Mouse (Mus musculus) ES-E14 (cell line): ENCODE results near the gene Nr1h2. TPM values are rescaled to one million over a fixed set of nuclear protein-coding genes. Genes with fewer than 3 reads are reported as not detected.

Source experiments
- DNase-seq: peaks from one replicate; pipeline ENCODE4 v3.0.0-alpha.2; 2013; ENCODE audit warnings: low read depth, low spot score
- H3K27ac ChIP-seq: 2 replicates; pipeline ENCODE4 v1.5.1; 2012; ENCODE audit warnings: low read depth, mild to moderate bottlenecking, low read length, moderate library complexity, mixed read lengths; ENCODE audit not compliant: poor library complexity, insufficient read depth, severe bottlenecking
- H3K36me3 ChIP-seq: 2 replicates; pipeline ENCODE4 v1.6.1; 2012; ENCODE audit warnings: mild to moderate bottlenecking, low read length, moderate library complexity, mixed read lengths; ENCODE audit not compliant: control insufficient read depth, poor library complexity, insufficient read depth, severe bottlenecking
- H3K4me1 ChIP-seq, 2 experiments: fragments of 150-350 bp in 1 of 2; sonication (generic) in 1 of 2; 2 replicates each; pipeline ENCODE4 v1.6.1; 2012; ENCODE audit warnings: low read length in 2 of 2, mild to moderate bottlenecking in 1 of 2, mixed read lengths in 1 of 2; ENCODE audit not compliant: control insufficient read depth in 2 of 2, insufficient read depth in 2 of 2, poor library complexity in 1 of 2
- H3K4me3 ChIP-seq, 2 experiments: fragments of 150-350 bp in 1 of 2; sonication (generic) in 1 of 2; 2 replicates each; pipeline ENCODE4 v1.5.1; 2012; ENCODE audit warnings: low read length in 2 of 2, low read depth in 1 of 2, mild to moderate bottlenecking in 1 of 2, mixed read lengths in 1 of 2; ENCODE audit not compliant: insufficient read depth in 1 of 2, poor library complexity in 1 of 2, severe bottlenecking in 1 of 2
- H3K9ac ChIP-seq: 2 replicates; pipeline ENCODE4 v1.6.1; 2012; ENCODE audit warnings: low read depth, mild to moderate bottlenecking, low read length, mixed read lengths; ENCODE audit not compliant: poor library complexity, insufficient read depth, severe bottlenecking
- H3K9me3 ChIP-seq: fragments of 150-350 bp; sonication (generic); 2 replicates; pipeline ENCODE4 v1.6.1; 2012; ENCODE audit warnings: low read depth, mild to moderate bottlenecking, low read length; ENCODE audit not compliant: control insufficient read depth, insufficient read depth
- CHD2 ChIP-seq: IDR thresholded peaks from 2 replicates; pipeline ENCODE4 v1.6.1; 2014; ENCODE audit warnings: mild to moderate bottlenecking, low read depth, low read length, inconsistent platforms
- HCFC1 ChIP-seq: IDR thresholded peaks from 2 replicates; pipeline ENCODE4 v1.6.1; 2012; ENCODE audit warnings: low read length, inconsistent platforms, borderline replicate concordance; ENCODE audit not compliant: insufficient read depth
- MAFK ChIP-seq: IDR thresholded peaks from 2 replicates; pipeline ENCODE4 v1.6.1; 2014; ENCODE audit warnings: mild to moderate bottlenecking, low read depth, low read length, inconsistent platforms; ENCODE audit not compliant: insufficient read depth
- ZC3H11A ChIP-seq: IDR thresholded peaks from 2 replicates; pipeline ENCODE4 v1.6.1; 2012; ENCODE audit warnings: low read depth, mild to moderate bottlenecking, inconsistent platforms, low read length, borderline replicate concordance
- ZNF384 ChIP-seq: IDR thresholded peaks from 2 replicates; pipeline ENCODE4 v1.6.1; 2012; ENCODE audit warnings: low read depth, low read length, inconsistent platforms
- in situ Hi-C, 2 experiments: fragments of 600-800 bp; cut with MboI; formaldehyde crosslinking; loops; one replicate each; pipeline ENCODE4 v1.15.1; 2025; ENCODE audit warnings: low sequenced_read_pairs in 2 of 2, inconsistent platforms in 1 of 2; ENCODE audit not compliant: unreplicated experiment in 2 of 2
- total RNA-seq: library from RNA; depleted of rRNA; stranded (reverse); fragments of 300-350 nt; gene quantifications from 2 replicates; pipeline ENCODE4 v1.2.3, GENCODE M21; 2012

The Nr1h2 gene
- total RNA-seq, 1 experiment: 78.5 TPM

DNA sequence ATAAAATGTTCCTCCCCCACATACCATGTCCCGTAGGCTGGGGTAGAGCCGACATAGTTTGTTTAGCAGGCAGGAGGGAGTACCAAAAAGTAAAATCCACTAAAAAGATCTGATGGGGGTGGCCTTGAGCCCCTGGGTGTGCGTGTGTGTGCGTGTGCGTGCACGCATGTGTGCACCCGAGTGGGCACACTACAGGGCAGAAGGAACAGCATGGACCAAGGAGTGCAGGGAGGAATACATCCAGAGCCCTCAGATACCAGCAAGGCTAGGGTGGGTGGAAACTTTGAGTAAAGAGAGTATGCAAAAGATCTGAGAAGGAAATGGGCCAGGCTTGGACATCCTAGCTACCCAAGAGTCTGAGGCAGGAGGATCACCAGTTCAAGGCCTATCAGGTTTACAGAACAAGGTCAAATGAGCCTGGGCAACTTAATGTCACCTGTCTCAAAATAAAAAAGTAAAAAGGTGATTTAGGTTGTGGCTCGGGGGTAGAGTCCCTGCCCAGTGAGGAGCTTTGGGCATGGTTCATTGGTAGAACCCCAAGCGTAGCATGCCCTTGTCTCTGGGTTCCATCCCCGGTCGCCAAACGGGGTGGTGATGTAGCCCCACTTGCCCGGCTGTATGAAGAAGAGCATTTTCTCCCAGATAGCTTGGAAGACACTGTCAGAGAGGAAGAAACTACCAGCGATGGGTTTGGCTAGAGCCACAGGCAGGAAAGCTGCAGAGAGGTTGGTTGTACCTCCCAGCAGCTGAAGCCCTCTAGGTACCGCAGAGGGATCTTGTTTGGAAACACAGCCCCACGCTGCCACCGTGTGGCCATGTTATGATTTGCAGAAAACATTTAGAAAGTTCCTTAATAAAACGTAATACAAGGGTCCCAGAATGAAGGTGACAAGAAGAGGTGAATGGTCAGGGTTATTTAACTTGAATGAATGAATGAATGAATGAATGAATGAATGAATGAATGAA lies 7.0 kb upstream of the Nr1h2 start:
- Histone ChIP-seq H3K4me3 (no peak overlapping the region), H3K9ac (0 out of 2 replicates have a peak overlapping the region, but pooled peaks have one; percentile 23), H3K9me3 (no peaks in the 10 kb centered on the region), H3K36me3 (no peaks in the 10 kb centered on the region), H3K4me1 (peaks cover 0 to 17% of the 10 kb centered on the region in 2 experiments; a peak in 1 of 4 replicates), H3K27ac (no peak overlapping the region)
- in situ Hi-C loops: no loop called here
- DNase-seq: peak; percentile 86
- TF ChIP-seq HCFC1 (no peak), MAFK (no peak), CHD2 (no peak), ZC3H11A (peak; percentile 73; the same call in 1 of the 2 replicates), ZNF384 (0 out of 2 replicates have a peak, but pooled peaks have one; percentile 32)

DNA sequence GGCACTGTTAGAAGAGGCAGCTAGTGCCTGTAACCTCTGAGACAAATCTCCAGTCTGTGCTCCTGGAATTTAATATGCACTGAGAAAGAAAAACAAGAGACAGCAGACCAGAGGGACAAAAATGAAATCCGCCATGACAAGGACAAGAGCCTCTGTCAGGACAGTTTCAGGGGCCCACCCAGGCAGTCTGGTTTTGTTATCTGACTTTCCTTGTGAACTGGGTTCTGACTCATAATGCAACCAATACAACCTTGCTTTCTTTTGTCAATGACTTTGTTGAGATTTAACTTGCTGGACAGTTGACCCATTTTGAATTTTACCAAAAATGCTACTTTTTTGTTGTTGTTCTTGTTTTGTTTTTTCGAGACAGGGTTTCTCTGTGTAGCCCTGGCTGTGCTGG lies 3.9 kb upstream of the Nr1h2 start:
- Histone ChIP-seq H3K4me3 (no peak overlapping the region), H3K9ac (no peak overlapping the region), H3K27ac (no peak overlapping the region), H3K36me3 (no peaks in the 10 kb centered on the region), H3K4me1 (peaks cover 0 to 16% of the 10 kb centered on the region in 2 experiments; a peak in 1 of 4 replicates), H3K9me3 (no peaks in the 10 kb centered on the region)
- in situ Hi-C loops: no loop called here
- no peak for DNase-seq
- TF ChIP-seq CHD2 (no peak), ZC3H11A (no peak), MAFK (no peak), ZNF384 (no peak), HCFC1 (no peak)

DNA sequence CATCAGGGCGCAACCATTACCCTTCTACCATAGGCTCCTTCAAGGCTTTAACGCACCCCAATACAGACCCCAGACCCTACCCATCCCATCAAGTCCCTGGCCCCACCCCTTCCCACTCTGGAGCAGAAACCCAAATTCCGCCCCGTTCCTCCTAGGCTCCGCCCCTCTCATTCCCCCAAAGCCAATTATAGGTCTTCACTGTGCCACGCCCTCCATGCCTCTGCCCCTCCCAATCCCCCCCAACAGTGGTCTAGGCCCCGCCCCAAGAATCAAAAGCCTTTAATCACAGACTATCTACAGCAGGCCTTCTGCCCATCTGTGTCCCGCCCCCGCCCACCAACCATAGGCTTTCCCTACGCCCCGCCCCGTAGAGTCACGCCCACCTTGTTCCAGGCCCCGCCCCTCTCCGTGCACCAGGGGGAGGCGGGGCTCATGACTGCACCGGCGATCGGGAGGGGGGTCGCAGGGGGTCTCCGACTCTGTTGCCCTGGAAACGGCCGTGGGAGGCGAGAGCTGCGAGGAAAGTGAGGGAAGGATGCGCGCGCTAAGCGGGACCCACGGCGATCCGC lies 471 bp downstream of the Nr1h2 start:
- peak overlapping the region; percentile 99 to 100 for H3K4me3 ChIP-seq
- no peaks in the 10 kb centered on the region for H3K9me3 ChIP-seq
- peak overlapping the region; percentile 99 for H3K9ac ChIP-seq
- no peak for TF ChIP-seq MAFK
- TF ChIP-seq ZC3H11A: no peak
- TF ChIP-seq CHD2: no peak
- DNase-seq: peak; percentile 99
- H3K27ac ChIP-seq: peak overlapping the region; percentile 100
- H3K4me1 ChIP-seq: peaks cover 0 to 12% of the 10 kb centered on the region in 2 experiments; a peak in 1 of 4 replicates
- in situ Hi-C loops: no loop called here
- H3K36me3 ChIP-seq: peaks cover 24% of the 10 kb centered on the region; the same call in 1 of the 2 replicates

DNA sequence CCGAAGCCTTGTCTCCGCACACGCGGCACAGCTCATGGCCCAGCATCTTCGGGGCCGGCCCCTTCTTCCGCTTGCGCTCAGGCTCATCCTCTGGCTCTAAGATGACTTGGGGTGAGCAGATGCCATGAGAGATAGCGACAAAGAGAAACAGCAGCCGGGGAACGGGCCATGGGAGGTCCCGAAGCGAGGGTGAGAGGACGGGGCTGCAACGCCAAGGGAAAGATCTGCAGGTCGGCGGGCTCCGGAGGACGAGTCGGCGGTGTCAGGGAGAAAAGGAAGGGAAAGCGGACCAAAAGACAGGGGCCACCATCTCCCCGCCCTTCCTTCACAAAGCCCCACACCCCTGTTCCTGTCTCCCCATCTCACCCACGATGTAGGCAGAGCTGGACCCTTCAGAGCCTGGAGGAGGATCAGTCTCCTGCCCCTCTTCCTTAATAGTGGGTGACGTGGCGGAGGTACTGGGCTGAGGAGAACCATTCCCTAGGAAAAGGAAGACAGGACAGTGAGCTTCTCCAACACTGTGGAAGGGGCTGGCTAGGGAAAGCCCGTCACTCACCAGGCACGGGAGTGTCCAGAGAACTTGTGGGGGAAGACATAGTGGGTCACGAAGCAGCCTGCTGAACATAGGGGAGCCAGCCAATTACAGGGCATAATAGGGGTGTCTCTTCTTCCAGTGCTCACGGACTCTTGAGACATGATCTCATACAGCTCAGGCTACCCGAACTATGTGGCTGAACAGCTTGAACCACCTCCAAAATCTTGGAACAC lies 1.4 kb downstream of the Nr1h2 start:
- Histone ChIP-seq H3K27ac (no peak overlapping the region), H3K9me3 (no peaks in the 10 kb centered on the region), H3K9ac (peak overlapping the region; percentile 61), H3K4me3 (peak overlapping the region; percentile 57 to 99; a peak in 3 of 4 replicates), H3K36me3 (peaks cover 24% of the 10 kb centered on the region; the same call in 1 of the 2 replicates), H3K4me1 (peaks cover 2 to 13% of the 10 kb centered on the region in 2 experiments; a peak in 1 of 4 replicates)
- in situ Hi-C loops: no loop called here
- TF ChIP-seq MAFK: no peak
- no peak for TF ChIP-seq ZC3H11A
- no peak for TF ChIP-seq CHD2
- no peak for TF ChIP-seq ZNF384
- no peak for TF ChIP-seq HCFC1
- no peak for DNase-seq
